Mouse (Mus musculus): ENCODE results near the gene Wipf3.
A peak's percentile ranks its signal among the peaks of the same experiment; 100 is the strongest.

- TF ChIP-seq CTCF (conservative IDR thresholded peaks at IDR 0.05 in 1 of 2, IDR thresholded peaks at IDR 0.05 in 1 of 2; ENCODE audit: low read depth in 2 of 2, low read length in 2 of 2) (no peak), SIN3A (IDR thresholded peaks at IDR 0.05; ENCODE audit: low read length) (no peak), POLR2A (IDR thresholded peaks at IDR 0.05; ENCODE audit: low read depth, low read length) (no peak), TCF12 (IDR thresholded peaks at IDR 0.05; ENCODE audit: low read depth, low read length) (peak; percentile 51; the same call in 1 of the 2 replicates), PAX5 (IDR thresholded peaks at IDR 0.05; ENCODE audit: low read length) (no peak), NELFE (IDR thresholded peaks at IDR 0.05; ENCODE audit: low read depth, low read length) (0 out of 2 replicates have a peak, but pooled peaks have one; percentile 19), ZMIZ1 (IDR thresholded peaks at IDR 0.05; ENCODE audit: low read depth, low read length) (no peak), E2F4 (IDR thresholded peaks at IDR 0.05; ENCODE audit: insufficient replicate concordance, low read depth, low read length) (no peak), EP300 (IDR thresholded peaks at IDR 0.05; ENCODE audit: low read length) (peak; percentile 60; the same call in 1 of the 2 replicates), KAT2A (IDR thresholded peaks at IDR 0.05; ENCODE audit: insufficient replicate concordance, low read length) (no peak), MAX (IDR thresholded peaks at IDR 0.05; ENCODE audit: low read length) (peak; percentile 11; the same call in 1 of the 2 replicates), SMC3 (IDR thresholded peaks at IDR 0.05; ENCODE audit: low read depth, low read length) (no peak; the same call in none of the 2 replicates), NRF1 (IDR thresholded peaks at IDR 0.05; ENCODE audit: low read depth, low read length) (no peak), CHD2 (IDR thresholded peaks at IDR 0.05; ENCODE audit: low read length) (no peak)
These were observed 107.7 kb downstream of the Wipf3 start for GRCm38 (mm10) chr6:54537053-54537452.
